19 mouse cellular contexts compared by ENCODE assay signal in the genomic region with DNA sequence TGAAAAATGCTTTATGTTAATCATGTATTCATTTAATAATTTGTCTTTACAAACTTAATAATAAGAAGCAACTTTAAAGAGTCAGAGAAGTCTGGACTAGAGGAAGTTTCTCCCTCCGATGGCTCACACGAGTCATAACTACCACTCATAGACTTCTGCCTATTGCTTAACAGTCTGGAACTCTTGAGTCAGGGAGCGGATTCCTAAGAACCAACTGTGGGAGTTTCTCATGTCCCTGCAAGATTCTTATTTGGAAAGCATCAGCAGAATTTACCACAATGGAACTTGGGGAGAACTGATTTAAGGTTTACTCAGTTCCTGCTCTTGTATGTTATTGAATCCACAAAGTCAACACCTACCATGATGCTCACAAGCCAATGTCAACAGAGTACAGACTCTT. TPM values are rescaled to one million over a fixed set of nuclear protein-coding genes. Genes with fewer than 3 reads are reported as not detected.
DNase-seq lines count a peak whose midpoint lies in the region; TF ChIP-seq lines count a peak whose summit lies in the region.
"Had no signal": no experiment of that assay in that cellular context is flagged by ENCODE, and none has a peak within 500 bp of the region (broad histone marks: within the 10 kb centered on the region; RNA-seq: fewer than 3 reads in every experiment).

No protein-coding gene starts in this region.

- TF ChIP-seq CTCF in C2C12 (IDR thresholded peaks at IDR 0.05; ENCODE audit: control insufficient read depth, insufficient read depth, insufficient read length) = no peak

- H3K27me3 ChIP-seq in C2C12 (ENCODE audit: control insufficient read depth, insufficient read depth, insufficient read length) = no peaks in the 10 kb centered on the region
- H3K27me3 ChIP-seq: forebrain, embryonic 15.5 days; heart, embryonic 12.5 days; hindbrain, embryonic 12.5 days had no signal

- DNase-seq in 3134 (ENCODE audit: extremely low read depth, insufficient read length, low spot score) (peak; percentile 25), adipocyte (ENCODE audit: low spot score) (peak; percentile 39)
- peak; percentile 22 for DNase-seq in gonadal fat pad, adult 2 months (ENCODE audit: low read depth)
- DNase-seq in cerebellum, adult 9-10 months = no peak
- DNase-seq in kidney, postnatal 25 days = no peak
- DNase-seq in right cerebral cortex, postnatal 4 days = no peak
- no peak for DNase-seq in embryo, embryonic 10.5 days (ENCODE audit: low spot score)
- DNase-seq: adrenal gland, postnatal 10 days; B cell, adult 2 months; cerebellum, adult 11-12 months; cerebellum, adult 9-11 months; cerebellum, postnatal 36 days; gastrocnemius, postnatal 36 days had no signal

- H3K36me3 ChIP-seq in C2C12 (ENCODE audit: control insufficient read depth, insufficient read depth) = no peaks in the 10 kb centered on the region
- H3K36me3 ChIP-seq: embryonic facial prominence, embryonic 10.5 days; forebrain, embryonic 15.5 days; heart, embryonic 12.5 days; hindbrain, embryonic 12.5 days had no signal

- no peaks in the 10 kb centered on the region for H3K79me3 ChIP-seq in C2C12 (ENCODE audit: low read depth)

- no peak overlapping the region for H3K4me3 ChIP-seq in C2C12 (ENCODE audit: insufficient read depth, poor library complexity, severe bottlenecking)
- H3K4me3 ChIP-seq: embryonic facial prominence, embryonic 10.5 days; erythroblast, embryonic 14.5 days; forebrain, embryonic 15.5 days; heart, embryonic 12.5 days; hindbrain, embryonic 12.5 days had no signal

- no peaks in the 10 kb centered on the region for H3K79me2 ChIP-seq in C2C12 (ENCODE audit: control insufficient read depth, insufficient read depth)

- H3ac ChIP-seq in C2C12 (ENCODE audit: control insufficient read depth, insufficient read length, low read depth) = no peak overlapping the region

TF ChIP-seq in C2C12, 6 proteins besides CTCF, POLR2A, EP300 and RAD21:
- TF ChIP-seq CEBPB (IDR thresholded peaks at IDR 0.05; ENCODE audit: low read depth) = peak; percentile 85
- TF ChIP-seq USF1 (IDR thresholded peaks at IDR 0.05; ENCODE audit: low read depth) = no peak
TF ChIP-seq in C2C12: peak in this region for 1.

RNA-seq across cellular contexts. Expression of a gene that starts 31.0 kb away (rescaled TPM):
- 6.8 TPM for polyA plus RNA-seq in C2C12 (2012; fragmentation: generic; extraction: Trizol)
- polyA plus RNA-seq in gonadal fat pad, adult 2 months (2012; rRNA removed) = 9.2 and 9.4 TPM in 2 replicates

Comparison
In these comparisons a context has a peak if more than half of its experiments do, and no peak if none do; other contexts are left out.
1. DNase-seq: peak in 3134 (single experiment), adipocyte (single experiment) and gonadal fat pad, adult 2 months (single experiment); none in cerebellum, adult 9-10 months (single experiment), kidney, postnatal 25 days (0 of 2), right cerebral cortex, postnatal 4 days (single experiment) and embryo, embryonic 10.5 days (single experiment).